Mouse (Mus musculus) heart, embryonic 14.5 days (tissue): ENCODE data around the gene Cenpv. TPM values are rescaled to one million over a fixed set of nuclear protein-coding genes. Genes with fewer than 3 reads are reported as not detected.

Experiments
- ATAC-seq: fragments of 200-750 bp; cut with Nextera tagmentation; 2 replicates; pipeline ENCODE4 v1.8.0; 2017; ENCODE audit warnings: low read depth, moderate TSS enrichment; ENCODE audit not compliant: insufficient number of reproducible peaks, insufficient read depth, low FRiP score
- H3K27ac ChIP-seq, 2 experiments: fragments of 200-500 bp in 1 of 2; fragments of 300-500 bp in 1 of 2; sonication (generic) in 1 of 2; replicated peaks in 1 of 2; 2 replicates each; pipeline ENCODE4 v1.5.1; 2012 to 2014; ENCODE audit warnings: low read depth in 2 of 2, low read length in 2 of 2, control low read depth in 1 of 2, mild to moderate bottlenecking in 1 of 2, mixed read lengths in 1 of 2; ENCODE audit not compliant: control insufficient read depth in 1 of 2, insufficient read depth in 1 of 2
- H3K27me3 ChIP-seq: fragments of 300-500 bp; sonication (generic); 2 replicates; pipeline ENCODE4 v1.6.1; 2014; ENCODE audit warnings: mild to moderate bottlenecking, low read length, control low read depth; ENCODE audit not compliant: control insufficient read depth, insufficient read depth
- H3K36me3 ChIP-seq: fragments of 300-500 bp; sonication (generic); 2 replicates; pipeline ENCODE4 v1.6.1; 2014; ENCODE audit warnings: mild to moderate bottlenecking, control low read depth, low read length, mixed read lengths; ENCODE audit not compliant: control insufficient read depth, insufficient read depth
- H3K4me1 ChIP-seq, 2 experiments: fragments of 200-500 bp in 1 of 2; fragments of 300-500 bp in 1 of 2; sonication (generic) in 1 of 2; 2 replicates each; pipeline ENCODE4 v1.6.1; 2012 to 2014; ENCODE audit warnings: low read length in 2 of 2, control low read depth in 1 of 2, mixed read lengths in 1 of 2; ENCODE audit not compliant: control insufficient read depth in 2 of 2, insufficient read depth in 2 of 2
- H3K4me2 ChIP-seq: fragments of 300-500 bp; sonication (generic); 2 replicates; pipeline ENCODE4 v1.6.1; 2014; ENCODE audit warnings: mild to moderate bottlenecking, low read length
- H3K4me3 ChIP-seq, 2 experiments: fragments of 200-500 bp in 1 of 2; fragments of 300-500 bp in 1 of 2; sonication (generic) in 1 of 2; 2 replicates each; pipeline ENCODE4 v1.5.1; 2012 to 2014; ENCODE audit warnings: low read length in 2 of 2, mild to moderate bottlenecking in 2 of 2, control low read depth in 1 of 2, low read depth in 1 of 2, moderate library complexity in 1 of 2; ENCODE audit not compliant: control insufficient read depth in 1 of 2, insufficient read depth in 1 of 2
- H3K9ac ChIP-seq: fragments of 300-500 bp; sonication (generic); 2 replicates; pipeline ENCODE4 v1.6.1; 2014; ENCODE audit warnings: mild to moderate bottlenecking, low read length
- H3K9me3 ChIP-seq: fragments of 300-500 bp; sonication (generic); 2 replicates; pipeline ENCODE4 v1.6.1; 2016; ENCODE audit warnings: low read length, control low read depth; ENCODE audit not compliant: control insufficient read depth
- WGBS: fragments of 180-500 bp; shearing (Covaris S2); extraction: QIAGEN DNeasy Blood & Tissue Kit; methylation state at CpG from one replicate; pipeline ENCODE4 v1.1.7; 2014; 5-methylcytosine and 5-hydroxymethylcytosine counted together
- polyA plus RNA-seq: library from polyadenylated mRNA; unstranded; fragments of >200 nt; fragmentation: Nextera tagmentation; extraction: Ambion mirVana; gene quantifications from 2 replicates; pipeline ENCODE4 v1.2.1, GENCODE M21; 2014

Cenpv gene
- polyA plus RNA-seq, 1 experiment from 2014 or later: 37.7 TPM

GRCm38 (mm10) chr11:62500529-62500928 is 38.5 kb downstream of the Cenpv start:
- H3K27me3 ChIP-seq: no peaks in the 10 kb centered on the region
- H3K4me3 ChIP-seq: no peak overlapping the region
- H3K4me1 ChIP-seq: peaks cover 1 to 7% of the 10 kb centered on the region in 2 experiments
- no peak overlapping the region for H3K9ac ChIP-seq
- H3K4me2 ChIP-seq: no peak overlapping the region
- WGBS: 82% methylated on average over 2 of the region's 2 CpGs
- H3K27ac ChIP-seq: no peak overlapping the region
- ATAC-seq: no peak
- no peaks in the 10 kb centered on the region for H3K9me3 ChIP-seq
- H3K36me3 ChIP-seq: no peaks in the 10 kb centered on the region

DNA sequence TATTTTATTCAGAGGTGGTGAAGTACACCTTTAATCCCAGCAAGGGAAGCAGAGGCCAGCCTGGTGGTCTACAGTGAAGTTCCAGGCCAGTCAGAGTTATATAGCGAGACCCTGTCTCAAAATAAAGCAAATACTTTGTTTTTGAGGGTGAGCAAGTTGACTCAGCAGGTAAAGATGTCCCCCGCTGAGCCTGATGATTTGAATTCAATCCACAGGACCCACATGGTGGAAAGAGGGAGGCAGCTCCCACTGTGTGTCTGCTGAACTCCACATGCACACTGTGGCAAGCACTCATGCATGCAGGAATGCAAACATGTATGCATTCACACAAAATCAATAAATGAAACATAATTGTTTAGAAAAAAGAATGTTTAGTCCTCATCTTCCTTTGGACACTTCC is 40.3 kb downstream of the Cenpv start:
- WGBS: 88% methylated on average over 2 of the region's 2 CpGs
- Histone ChIP-seq H3K27me3 (no peaks in the 10 kb centered on the region), H3K4me1 (peaks cover 13 to 21% of the 10 kb centered on the region in 2 experiments), H3K36me3 (no peaks in the 10 kb centered on the region), H3K27ac (no peak overlapping the region), H3K4me2 (no peak overlapping the region), H3K9me3 (no peaks in the 10 kb centered on the region), H3K9ac (no peak overlapping the region), H3K4me3 (no peak overlapping the region)
- ATAC-seq: no peak

DNA sequence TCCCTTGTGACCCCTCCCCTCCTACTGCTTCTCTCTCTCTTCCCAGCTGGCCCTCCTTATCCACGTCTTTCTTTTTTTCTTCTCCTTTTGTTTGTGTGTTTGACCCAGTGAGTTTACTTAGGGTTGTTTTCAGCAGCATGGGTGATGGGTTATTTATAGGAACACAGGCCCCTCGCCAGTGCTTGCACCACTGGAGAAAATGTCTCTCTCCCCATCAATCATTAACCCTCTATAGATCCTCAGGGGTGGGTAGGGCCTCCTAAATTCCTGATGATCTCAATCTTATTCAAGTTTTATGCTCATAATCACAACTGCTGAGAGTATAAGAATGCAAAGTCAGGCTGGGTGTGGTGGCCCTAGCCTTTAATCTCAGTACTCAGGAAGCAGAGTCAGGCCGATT is 41.9 kb downstream of the Cenpv start:
- ATAC-seq: no peak
- Histone ChIP-seq H3K36me3 (no peaks in the 10 kb centered on the region), H3K4me3 (no peak overlapping the region), H3K4me1 (peaks cover 13 to 21% of the 10 kb centered on the region in 2 experiments), H3K27ac (no peak overlapping the region), H3K27me3 (no peaks in the 10 kb centered on the region), H3K9ac (no peak overlapping the region), H3K9me3 (no peaks in the 10 kb centered on the region), H3K4me2 (no peak overlapping the region)
- 46% methylated on average over 3 of the region's 3 CpGs for WGBS

DNA sequence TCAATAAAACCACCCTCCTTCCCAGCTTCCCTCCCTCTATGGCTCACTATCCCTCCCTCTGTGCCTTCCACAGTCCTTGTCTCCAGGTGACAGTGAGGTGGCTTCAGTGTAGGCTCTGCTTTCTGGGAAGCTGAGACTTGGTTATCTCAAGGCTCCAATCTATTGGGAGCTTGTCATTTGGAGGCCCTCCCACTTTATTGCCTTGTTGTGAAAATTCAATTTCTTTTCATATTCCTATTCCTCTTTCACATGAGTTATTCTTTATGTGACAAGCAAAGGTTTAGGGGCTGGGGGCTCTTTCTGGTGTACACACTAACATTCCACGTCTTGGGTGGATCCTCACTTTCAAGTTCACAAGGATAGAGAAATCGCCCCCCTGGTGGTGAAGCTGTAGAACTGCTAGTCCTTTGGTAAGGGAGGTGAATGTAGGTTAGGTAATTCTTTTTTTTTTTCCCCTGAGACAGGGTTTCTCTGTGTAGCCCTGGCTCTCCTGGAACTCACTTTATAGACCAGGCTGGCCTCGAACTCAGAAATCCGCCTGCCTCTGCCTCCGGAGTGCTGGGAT is 42.8 kb downstream of the Cenpv start:
- Histone ChIP-seq H3K4me1 (peaks cover 13 to 21% of the 10 kb centered on the region in 2 experiments), H3K9me3 (no peaks in the 10 kb centered on the region), H3K4me2 (no peak overlapping the region), H3K36me3 (no peaks in the 10 kb centered on the region), H3K27ac (no peak overlapping the region), H3K9ac (no peak overlapping the region), H3K4me3 (no peak overlapping the region), H3K27me3 (no peaks in the 10 kb centered on the region)
- 55% methylated on average over 5 of the region's 5 CpGs for WGBS
- ATAC-seq: no peak

DNA sequence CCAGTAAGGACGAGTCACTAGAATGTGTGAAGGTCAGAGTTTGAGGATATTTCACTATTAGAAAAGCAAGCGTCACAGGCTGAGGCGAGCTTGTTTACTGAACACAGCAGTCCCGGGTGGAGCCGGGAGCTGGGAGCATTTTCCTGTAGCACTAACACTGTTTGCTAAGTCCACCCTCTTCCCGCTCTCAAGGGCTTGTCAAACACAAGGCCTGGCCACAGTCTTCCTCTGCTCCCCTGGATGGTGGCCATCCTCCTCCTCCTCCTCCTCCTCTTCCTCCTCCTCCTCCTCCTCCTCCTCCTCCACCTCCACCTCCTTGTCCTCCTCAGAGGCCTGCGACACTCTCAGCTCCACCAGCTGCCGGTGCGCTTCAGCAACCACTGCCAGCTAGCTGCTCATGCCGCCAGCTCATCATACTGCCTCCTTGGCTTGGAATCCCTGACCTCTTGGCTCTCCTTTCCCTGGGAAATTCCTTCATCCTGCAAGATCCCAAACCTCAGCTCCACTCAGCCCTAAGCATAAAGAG is 43.7 kb downstream of the Cenpv start:
- H3K27me3 ChIP-seq: no peaks in the 10 kb centered on the region
- no peak for ATAC-seq
- H3K4me1 ChIP-seq: peaks cover 13 to 21% of the 10 kb centered on the region in 2 experiments
- H3K27ac ChIP-seq: peak overlapping the region; percentile 78 to 82
- peak overlapping the region; percentile 28; the same call in 1 of the 2 replicates for H3K4me2 ChIP-seq
- no peaks in the 10 kb centered on the region for H3K9me3 ChIP-seq
- WGBS: 31% methylated on average over 9 of the region's 10 CpGs
- H3K4me3 ChIP-seq: no peak overlapping the region
- no peaks in the 10 kb centered on the region for H3K36me3 ChIP-seq
- peak overlapping the region; percentile 39 for H3K9ac ChIP-seq

DNA sequence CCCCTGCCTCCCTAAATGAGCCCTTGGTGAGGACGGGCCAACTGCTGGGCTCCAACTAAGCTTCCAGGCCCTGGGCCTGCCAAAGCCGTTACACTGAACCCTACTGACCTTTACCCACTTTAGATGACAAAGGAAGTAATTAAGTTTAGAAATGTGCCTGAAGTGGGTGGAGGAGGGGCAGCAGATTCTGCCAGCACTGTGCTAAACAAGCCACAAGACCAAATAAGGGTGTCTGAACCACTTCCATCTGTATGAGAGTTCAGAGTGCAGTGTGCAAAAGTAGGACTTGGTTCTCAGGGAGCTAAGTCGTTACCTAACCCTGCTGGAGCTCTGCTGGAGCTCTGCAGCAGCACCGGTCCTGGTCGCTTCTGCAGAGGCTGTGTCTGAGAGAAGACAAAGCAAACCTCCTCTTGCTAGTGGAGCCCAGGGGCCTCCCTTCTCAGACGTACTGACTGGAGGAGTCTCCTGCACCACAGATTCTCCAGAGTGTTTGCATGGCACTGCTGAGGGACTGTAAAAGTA is 44.2 kb downstream of the Cenpv start:
- peak; percentile 43 for ATAC-seq
- no peaks in the 10 kb centered on the region for H3K36me3 ChIP-seq
- H3K4me2 ChIP-seq: peak overlapping the region; percentile 28; the same call in 1 of the 2 replicates
- peaks cover 13 to 21% of the 10 kb centered on the region in 2 experiments for H3K4me1 ChIP-seq
- H3K9ac ChIP-seq: peak overlapping the region; percentile 39
- 9% methylated on average over 6 of the region's 6 CpGs for WGBS
- H3K27ac ChIP-seq: peak overlapping the region; percentile 78 to 82
- no peaks in the 10 kb centered on the region for H3K27me3 ChIP-seq
- no peak overlapping the region for H3K4me3 ChIP-seq
- no peaks in the 10 kb centered on the region for H3K9me3 ChIP-seq

DNA sequence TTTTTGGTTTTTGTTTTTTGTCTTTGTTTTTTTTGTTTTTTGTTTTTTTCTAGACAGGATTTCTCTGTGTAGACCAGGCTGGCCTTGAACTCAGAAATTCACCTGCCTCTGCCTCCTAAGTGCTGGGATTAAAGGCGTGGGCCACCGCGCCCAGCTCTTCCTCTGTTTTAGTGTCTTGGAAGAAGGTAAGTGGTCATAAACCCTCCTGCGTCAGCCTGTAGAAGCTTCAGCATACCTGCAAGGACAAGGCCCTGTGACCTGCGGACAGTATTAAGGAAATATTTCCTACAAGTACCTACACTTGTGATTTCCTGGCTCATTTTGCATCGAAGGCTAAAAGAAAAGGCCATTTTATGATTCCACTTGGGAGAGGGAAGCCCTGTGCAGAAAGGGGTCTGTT is 45.4 kb downstream of the Cenpv start:
- H3K9ac ChIP-seq: no peak overlapping the region
- no peak overlapping the region for H3K27ac ChIP-seq
- no peaks in the 10 kb centered on the region for H3K27me3 ChIP-seq
- no peak for ATAC-seq
- WGBS: 96% methylated on average over 6 of the region's 6 CpGs
- H3K4me1 ChIP-seq: peaks cover 13 to 21% of the 10 kb centered on the region in 2 experiments
- H3K36me3 ChIP-seq: no peaks in the 10 kb centered on the region
- H3K9me3 ChIP-seq: no peaks in the 10 kb centered on the region
- no peak overlapping the region for H3K4me3 ChIP-seq
- H3K4me2 ChIP-seq: no peak overlapping the region
